Mouse (Mus musculus): ENCODE results near the gene Cdk16. TPM values are rescaled to one million over a fixed set of nuclear protein-coding genes. Genes with fewer than 3 reads are reported as not detected.

The Cdk16 gene
- total RNA-seq (2021), result 100 to 1,000 TPM; 173 to 186 TPM

DNA sequence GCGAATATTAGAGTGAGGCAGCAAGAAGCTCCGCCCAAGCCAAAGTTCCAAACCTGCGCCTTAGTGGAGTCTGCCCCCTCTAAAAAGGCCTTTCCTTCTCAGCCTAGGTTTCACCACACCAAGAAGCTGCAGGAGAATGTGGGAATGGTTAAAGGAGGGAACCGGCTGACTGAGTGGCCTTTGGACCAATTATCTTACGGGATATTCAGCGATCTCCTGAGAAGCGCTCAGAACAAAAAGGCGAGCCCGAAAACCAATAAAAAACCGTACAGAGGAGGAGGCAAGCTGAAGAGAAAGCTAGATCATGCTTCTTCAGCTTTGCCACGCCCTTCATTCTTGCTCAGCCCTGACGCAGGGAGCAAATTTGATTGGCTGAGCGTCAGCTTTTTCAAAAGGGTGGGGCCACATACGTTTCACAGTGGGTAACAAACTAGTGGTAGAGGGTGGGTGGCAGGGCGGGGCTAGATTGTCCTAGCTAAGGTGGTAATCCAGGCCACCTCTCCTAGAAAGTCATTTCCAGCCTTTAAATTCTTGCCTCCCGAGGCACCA lies at the start of gene Cdk16:
Gene Cdk16, plus strand, starts transcription at position 436 of the 549 bp plus-strand sequence.
- DNase-seq, result peak; percentile 87

DNA sequence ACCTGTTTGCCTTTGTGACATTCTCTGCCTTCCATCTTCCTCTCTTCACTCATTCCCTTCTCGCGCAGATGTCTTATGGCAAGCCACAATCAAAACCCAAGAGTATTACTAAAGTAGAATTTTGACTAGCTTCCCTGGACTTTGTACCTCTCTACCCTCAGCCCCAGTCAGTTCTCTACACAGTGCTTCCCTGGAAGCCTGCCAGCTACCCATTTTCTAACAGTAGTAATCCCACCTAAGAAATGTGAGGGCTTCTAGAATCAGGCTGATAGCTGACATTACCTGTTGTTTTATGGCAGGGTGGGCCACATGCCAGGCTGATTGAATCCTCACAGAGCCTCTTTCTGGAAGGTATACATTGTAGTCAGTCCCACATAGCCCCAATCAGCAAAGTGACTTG lies 49.6 kb upstream of the Cdk16 start:
- DNase-seq, result no peak

- DNase-seq, result no peak
Observed at GRCm38 (mm10) chrX:20644780-20645179, 43.0 kb upstream of the Cdk16 start.

DNA sequence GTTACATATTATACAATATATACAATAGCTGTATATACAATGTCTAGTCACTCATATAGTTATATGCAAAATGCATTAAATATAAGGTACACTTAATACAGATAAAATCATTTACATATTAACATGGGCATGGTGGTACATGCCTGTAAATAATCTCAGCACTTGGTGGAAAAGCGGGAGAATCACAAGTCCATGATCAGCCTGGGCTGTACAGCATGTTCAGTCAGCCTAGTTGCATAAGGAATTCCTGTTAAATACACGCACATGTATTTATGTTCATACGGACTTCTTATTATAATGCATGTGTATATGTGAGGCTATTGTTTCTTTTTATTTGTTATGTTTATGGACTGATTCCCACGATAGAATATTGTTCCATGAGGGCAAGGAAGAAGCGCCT lies 30.2 kb upstream of the Cdk16 start:
- DNase-seq, result no peak

DNA sequence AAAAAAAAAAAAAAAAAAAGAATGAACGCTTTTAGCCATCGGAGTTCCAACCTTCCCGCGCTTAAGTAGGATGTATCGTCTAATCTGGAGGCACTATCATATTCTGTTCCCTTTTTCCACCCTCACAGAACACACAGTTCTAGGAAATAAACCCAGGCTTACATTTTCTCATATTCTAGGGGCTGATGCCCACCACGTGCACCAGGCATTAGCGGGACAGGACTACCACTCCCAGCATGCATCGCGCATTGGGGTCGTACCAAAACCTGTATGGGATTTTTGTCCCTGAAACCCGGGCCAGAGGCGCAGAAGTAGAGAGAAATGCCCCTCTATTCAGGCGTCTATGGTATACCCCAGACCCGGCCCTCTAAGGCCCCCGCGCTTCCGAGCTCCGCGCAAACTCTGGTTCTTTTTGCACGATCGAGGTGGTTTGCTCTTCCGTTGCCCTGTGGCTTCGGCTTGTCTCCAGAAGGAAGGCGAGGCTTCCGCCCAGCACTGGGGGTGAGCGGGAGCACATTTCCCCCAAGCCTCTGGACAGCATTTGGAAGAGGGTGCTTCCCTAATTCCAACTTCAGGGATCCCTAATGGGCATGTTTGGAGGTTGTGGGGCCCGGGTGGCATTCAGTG lies 29.6 kb upstream of the Cdk16 start, which contains the start of gene Uba1:
Gene Uba1, plus strand, starts transcription at position 301 of the 627 bp plus-strand sequence.
- peak; percentile 77 for DNase-seq

DNA sequence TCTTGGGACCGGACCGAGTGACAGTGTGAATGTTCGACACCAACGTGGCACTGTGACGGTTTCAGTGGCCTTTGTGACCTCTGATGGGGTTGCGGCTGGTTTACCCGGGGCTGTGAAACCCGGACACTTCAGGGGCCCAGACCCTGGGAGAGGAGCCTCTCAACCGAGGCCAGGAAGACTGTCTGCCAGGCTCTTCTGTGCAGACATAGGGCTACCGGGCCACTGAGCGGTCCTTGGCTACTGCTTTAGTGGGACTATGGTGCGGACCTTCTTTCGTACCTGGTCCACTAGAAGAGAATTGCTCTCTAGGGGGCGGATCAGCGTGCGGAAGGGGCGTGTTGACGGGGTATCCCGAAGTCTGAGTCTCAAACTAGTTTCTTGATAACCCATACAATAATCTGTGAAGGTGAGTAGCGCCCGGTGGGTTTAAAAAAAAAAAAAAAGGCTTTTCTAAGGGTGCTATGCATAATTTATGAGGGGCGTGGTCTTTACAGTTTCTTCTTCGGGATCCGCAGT lies 28.8 kb upstream of the Cdk16 start:
- DNase-seq, result no peak

DNA sequence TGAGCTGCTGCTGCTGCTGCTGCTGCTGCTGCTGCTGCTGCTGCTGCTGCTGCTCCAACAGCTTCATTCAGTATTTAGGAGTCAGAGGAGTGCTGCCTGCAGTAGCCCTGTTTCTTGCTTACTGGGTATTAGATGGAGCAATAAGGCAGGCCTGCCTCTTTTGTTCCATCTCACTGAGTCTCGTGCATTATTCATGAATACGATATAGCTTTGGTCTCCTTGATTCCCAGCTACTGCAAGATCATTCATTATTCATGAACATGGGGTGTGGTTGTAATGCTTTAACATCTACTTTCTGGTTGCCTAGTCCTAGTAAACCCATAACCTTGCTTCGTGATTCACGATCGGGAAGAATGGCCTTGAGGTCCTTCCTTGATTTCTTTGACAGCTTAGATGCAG lies 25.4 kb upstream of the Cdk16 start:
- no peak for DNase-seq

GRCm38 (mm10) chrX:20662716-20663443 lies 24.9 kb upstream of the Cdk16 start:
- peak; percentile 86 for DNase-seq

DNA sequence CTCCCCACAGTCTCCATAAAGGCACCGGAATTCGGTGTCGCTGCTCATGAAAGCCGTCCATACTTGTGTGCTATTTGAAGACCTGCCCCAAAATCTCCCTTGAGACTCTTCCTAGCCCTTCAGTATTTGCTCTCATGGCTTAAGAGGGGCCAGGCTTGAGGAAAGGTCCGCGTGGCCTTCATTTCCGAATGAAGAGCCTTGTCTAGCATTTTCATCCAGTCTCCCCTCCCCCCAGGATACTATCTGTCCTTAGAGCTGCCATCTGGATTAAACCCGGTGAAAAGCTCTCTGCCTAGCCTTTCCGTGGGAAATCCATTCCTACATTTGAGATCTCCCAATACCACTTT lies 24.3 kb upstream of the Cdk16 start:
- DNase-seq, result no peak

DNA sequence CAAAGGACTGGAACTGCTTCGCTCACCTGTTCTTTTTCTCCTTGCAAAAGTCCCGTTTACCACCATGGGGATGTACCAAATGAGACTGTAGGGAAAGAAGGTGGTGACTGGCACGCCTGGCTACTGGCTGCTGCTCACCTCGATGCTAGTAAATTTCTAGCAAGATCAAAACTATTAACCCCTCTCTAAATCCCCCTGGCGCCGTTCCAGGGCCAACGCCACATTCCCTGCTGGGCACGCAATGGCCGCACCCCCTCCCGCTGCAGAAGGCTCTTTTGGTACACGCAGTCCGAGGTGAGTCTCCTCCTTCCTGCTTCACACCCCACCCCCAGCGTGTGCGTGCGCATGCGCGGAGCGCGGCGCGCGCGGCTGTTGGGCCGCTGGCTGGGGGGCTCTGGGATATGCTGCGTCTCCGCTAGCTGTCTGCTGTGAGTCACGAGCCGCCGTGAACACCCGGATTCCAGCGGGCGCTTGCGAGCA lies 354 bp downstream of the Cdk16 start:
- DNase-seq, result peak; percentile 88

DNA sequence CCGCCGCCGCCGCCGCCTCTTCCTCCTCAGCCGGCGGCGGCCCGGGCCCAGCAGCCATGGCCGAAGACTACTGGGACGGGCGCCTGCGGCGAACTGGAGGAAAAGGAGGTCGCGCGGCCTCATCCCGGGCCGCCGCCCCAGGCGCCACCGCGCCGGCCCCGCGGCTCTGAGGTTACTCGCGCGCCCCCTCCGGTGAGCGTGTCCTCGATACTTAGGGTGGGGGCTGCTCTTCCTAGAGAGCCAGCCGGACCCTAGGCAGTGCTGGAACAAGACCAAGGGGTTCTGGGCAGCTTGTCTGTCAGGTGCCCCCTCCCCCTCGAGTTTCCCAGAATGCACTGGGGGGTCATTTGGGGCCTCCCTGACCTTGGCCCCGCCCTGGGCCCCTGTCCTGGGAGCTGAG lies 861 bp downstream of the Cdk16 start:
- DNase-seq, result peak; percentile 81

- DNase-seq, result no peak
Observed at GRCm38 (mm10) chrX:20691566-20691965, 3.8 kb downstream of the Cdk16 start.

DNA sequence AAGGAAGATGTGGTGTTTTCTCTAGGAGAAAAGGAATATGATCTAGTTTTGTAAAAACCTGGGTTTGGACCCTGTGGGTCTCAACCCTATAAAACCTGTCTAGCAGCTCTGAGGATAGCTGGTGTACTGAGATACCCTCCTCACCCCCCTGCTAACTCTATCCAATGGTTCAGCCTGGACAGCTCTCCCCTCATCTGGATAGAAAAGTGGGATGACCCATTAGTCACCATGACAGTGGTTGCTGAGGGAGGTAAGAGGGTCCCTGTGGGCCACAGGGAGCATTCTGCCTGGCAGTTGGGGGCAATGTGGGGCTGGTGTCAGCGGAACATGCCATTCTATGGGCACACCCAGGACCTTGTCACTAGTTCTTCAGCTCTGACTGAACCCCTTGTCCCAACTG lies 4.9 kb downstream of the Cdk16 start:
- no peak for DNase-seq

- DNase-seq, result peak; percentile 22
Observed at GRCm38 (mm10) chrX:20695842-20696241, 8.1 kb downstream of the Cdk16 start.

GRCm38 (mm10) chrX:20703741-20704290 lies 16.1 kb downstream of the Cdk16 start, which contains the start of gene Usp11:
Gene Usp11 (plus strand): TSS chrX:20703906.
- DNase-seq, result peak; percentile 39

GRCm38 (mm10) chrX:20704295-20705082 lies 16.7 kb downstream of the Cdk16 start:
- peak; percentile 82 for DNase-seq

DNA sequence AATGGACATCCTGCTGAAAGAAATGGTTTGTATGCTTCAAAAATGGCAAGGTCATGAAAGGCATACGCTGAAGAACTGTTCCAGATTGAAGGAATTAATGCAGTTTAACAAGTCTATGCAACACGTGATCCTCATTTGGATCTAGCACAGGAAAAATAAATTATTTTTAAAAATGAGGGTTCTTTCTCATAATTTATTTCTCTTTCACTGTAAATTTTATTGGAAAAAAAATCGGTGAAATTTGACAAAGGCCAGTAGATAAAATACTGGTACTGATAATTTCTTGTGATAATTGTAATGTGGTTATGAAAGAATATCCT lies 17.3 kb downstream of the Cdk16 start:
- DNase-seq, result no peak

DNA sequence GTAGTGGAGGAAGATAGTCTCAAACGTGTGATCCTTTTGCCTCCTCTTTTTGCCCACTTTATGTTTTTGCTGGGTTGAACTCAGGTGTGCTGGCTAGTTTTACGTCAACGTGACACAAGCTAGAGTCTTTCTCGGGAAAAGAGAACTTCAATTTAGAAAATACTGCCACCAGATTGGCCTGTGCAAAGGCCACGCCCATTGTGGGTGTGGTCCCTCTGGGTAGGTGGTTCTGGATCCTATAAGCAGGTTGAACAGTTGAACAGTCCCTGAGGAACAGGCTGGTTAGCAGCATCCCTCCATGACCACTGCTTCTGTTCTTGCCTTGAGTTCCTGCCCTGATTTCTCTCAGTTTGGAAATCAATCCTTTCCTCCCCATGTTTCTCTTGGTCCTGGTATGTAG lies 40.9 kb downstream of the Cdk16 start:
- no peak for DNase-seq

DNA sequence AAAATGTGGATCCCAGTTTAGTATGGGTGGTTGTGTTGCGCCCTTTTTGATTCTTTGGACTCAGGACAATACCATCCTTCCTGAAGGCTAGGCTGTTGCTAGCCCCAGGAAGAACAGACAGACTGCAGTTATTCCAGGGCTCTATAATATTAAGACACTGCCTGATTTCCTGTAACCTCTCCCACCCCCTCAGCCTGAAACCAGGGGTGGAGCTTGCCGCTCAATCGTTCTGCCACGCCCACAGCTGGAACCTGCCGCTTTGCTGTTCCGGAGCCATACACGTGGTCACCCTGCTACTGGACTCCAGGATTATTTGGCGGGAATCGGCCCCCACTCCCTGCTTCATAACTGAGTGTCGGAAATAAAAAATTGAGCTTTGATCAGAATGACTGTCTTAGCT lies 42.3 kb downstream of the Cdk16 start:
- peak; percentile 41 for DNase-seq

DNA sequence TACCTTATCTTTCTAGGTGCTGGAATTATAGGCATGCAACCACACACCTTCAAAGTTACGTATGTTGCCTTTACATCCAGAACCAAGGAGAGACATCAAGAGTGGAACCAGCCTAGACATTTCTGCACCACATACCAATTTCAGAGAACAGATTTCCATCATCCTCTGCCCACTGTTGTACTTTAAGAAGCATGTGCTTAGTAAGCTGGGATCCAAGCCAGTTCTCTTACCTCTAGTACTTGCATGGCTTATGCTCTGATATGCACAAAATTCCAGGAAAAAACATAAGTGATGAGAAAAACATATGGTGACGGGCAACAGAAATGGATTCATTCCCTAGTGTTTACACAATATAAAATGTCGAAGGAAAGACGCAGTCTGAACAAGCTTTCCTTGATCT lies 48.7 kb downstream of the Cdk16 start:
- DNase-seq, result no peak

GRCm38 (mm10) chrX:20748829-20749228 lies 61.1 kb downstream of the Cdk16 start:
- DNase-seq, result no peak
